Mouse (Mus musculus) brown adipose tissue, adult 24 weeks (tissue): ENCODE data around the gene Cacna2d2. TPM values are rescaled to one million over a fixed set of nuclear protein-coding genes. Genes with fewer than 3 reads are reported as not detected.

Experiments
- H3K27ac ChIP-seq: fragments of 200-500 bp; replicated peaks from 2 replicates; pipeline ENCODE4 v1.5.1; 2012; ENCODE audit warnings: low read depth, mild to moderate bottlenecking, low read length
- H3K4me1 ChIP-seq: fragments of 200-500 bp; 2 replicates; pipeline ENCODE4 v1.6.1; 2012; ENCODE audit warnings: low read length, mixed read lengths; ENCODE audit not compliant: control insufficient read depth, insufficient read depth, insufficient read length
- H3K4me3 ChIP-seq: fragments of 200-500 bp; 2 replicates; pipeline ENCODE4 v1.5.1; 2012; ENCODE audit warnings: low read depth, mild to moderate bottlenecking, low read length, moderate library complexity; ENCODE audit not compliant: insufficient read depth
- polyA plus RNA-seq: library from polyadenylated mRNA; stranded (reverse); fragments of >200 nt; gene quantifications from 2 replicates; pipeline ENCODE4 v1.2.4, GENCODE M21; 2012; ENCODE audit not compliant: missing spikeins, insufficient read depth, insufficient read length

Cacna2d2 gene
- polyA plus RNA-seq, 1 experiment = not detected

DNA sequence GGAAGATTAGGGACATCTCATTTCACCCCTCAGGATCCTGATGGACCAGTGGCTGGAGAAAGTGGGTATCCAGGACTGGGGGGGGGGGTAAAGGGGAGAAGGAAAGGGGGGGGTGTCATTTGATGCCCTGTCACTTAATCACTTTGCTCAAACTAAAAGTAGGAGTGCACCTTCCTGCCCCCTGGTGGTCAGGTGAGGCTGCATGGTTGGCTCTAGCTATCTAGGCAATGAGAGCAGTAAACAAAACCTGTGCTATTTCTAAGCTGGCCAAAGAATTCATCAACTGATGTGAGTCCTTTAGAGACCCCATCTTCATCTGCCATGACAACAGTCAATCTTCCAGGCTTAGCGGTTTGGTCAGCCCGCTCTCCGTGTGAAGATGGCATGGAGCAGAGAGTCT is 12.7 kb upstream of the Cacna2d2 start:
- Histone ChIP-seq H3K4me3 (no peak overlapping the region), H3K4me1 (no peaks in the 10 kb centered on the region), H3K27ac (no peak overlapping the region)

DNA sequence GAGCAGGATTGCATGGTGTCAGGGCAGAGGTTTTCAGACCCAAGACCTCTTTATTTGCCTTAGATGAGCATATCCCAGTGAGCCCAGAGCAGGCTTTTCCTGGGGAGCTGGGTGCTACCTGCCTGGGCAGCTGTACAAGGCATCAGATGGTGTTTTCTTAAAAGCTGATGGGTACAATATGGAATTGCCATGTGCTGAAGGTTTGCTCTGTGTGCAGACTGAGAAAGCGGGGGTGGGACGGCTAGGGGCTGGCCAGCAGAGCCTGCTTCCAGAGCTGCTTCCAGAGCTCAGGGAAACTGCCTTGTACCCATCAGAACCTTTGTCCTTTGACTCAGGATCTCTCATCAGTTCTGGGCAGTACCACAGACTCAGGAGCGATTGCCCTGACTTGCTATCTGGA is 11.7 kb upstream of the Cacna2d2 start:
- Histone ChIP-seq H3K4me1 (no peaks in the 10 kb centered on the region), H3K27ac (no peak overlapping the region), H3K4me3 (no peak overlapping the region)

- Histone ChIP-seq H3K4me3 (no peak overlapping the region), H3K4me1 (no peaks in the 10 kb centered on the region), H3K27ac (no peak overlapping the region)
These were observed 11.1 kb upstream of the Cacna2d2 start for GRCm38 (mm10) chr9:107388263-107388662.

- no peak overlapping the region for H3K27ac ChIP-seq
- no peaks in the 10 kb centered on the region for H3K4me1 ChIP-seq
- H3K4me3 ChIP-seq = no peak overlapping the region
These were observed 3.0 kb upstream of the Cacna2d2 start for GRCm38 (mm10) chr9:107396397-107396796.

DNA sequence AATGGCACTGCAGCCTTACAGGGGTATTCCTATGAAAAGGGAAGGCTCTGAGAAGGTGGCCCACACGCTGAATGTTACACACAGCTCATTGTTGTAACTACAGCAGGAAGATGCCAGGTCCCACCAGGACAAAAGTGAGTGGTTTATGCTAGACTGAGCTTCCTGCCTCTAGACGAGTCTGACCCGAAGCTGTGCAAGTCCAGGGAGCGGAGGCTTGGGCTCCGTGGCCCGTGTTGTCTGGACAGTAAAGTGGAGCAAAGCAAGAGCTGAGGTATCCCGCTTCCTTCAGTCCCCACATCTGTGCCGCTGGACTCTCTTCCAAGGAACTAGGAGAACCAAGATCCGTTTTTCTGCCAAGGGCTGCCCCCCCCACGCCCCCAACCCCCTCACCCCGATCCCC is 444 bp upstream of the Cacna2d2 start:
- Histone ChIP-seq H3K4me1 (no peaks in the 10 kb centered on the region), H3K27ac (no peak overlapping the region), H3K4me3 (no peak overlapping the region)

DNA sequence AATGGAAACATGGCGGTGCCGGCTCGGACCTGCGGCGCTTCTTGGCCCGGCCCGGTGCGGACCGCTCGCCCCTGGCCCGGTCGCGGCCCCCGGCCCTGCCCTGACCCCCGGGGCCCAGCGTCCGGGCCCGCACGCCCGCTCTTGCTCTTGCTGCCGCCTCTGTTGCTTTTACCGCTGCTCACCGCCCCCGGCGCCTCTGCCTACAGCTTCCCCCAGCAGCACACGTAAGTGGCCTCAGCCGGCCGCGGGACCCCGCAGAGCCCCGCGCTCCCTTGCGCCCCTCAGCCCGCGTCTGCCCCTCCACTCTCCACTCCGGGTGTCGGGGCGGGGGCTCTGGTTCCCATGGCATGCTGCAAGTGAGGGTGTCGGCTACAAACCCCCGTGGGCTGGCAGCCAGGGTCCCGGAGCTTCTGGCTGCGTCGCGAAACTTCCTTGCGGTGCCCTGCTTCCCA is 674 bp downstream of the Cacna2d2 start:
- H3K27ac ChIP-seq = no peak overlapping the region
- no peaks in the 10 kb centered on the region for H3K4me1 ChIP-seq
- peak overlapping the region; percentile 52 for H3K4me3 ChIP-seq

- Histone ChIP-seq H3K27ac (no peak overlapping the region), H3K4me3 (peak overlapping the region; percentile 52), H3K4me1 (no peaks in the 10 kb centered on the region)
These were observed 1.4 kb downstream of the Cacna2d2 start for GRCm38 (mm10) chr9:107400666-107401285.

DNA sequence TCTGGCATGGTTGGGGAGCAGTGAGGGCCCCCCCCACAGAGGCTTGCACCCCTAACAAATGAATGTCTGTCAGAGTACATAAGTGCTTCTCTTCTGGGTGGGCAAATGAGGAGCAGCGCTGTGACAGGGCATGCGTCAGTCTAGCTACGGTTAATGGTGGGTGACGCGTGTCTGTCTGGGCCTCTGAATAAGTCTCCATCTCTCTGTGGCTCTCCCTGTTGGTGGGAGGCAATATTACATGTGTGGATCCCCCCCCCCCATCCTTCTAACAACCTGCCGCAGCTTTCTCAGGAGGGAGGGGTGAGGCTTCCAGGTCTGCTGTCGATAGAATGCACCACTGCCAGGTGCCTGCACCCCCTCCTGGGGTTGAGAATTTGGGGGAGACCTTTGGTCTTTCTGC is 3.7 kb downstream of the Cacna2d2 start:
- H3K4me3 ChIP-seq = no peak overlapping the region
- no peak overlapping the region for H3K27ac ChIP-seq
- no peaks in the 10 kb centered on the region for H3K4me1 ChIP-seq

GRCm38 (mm10) chr9:107409449-107409848 is 10.0 kb downstream of the Cacna2d2 start:
- no peak overlapping the region for H3K4me3 ChIP-seq
- H3K27ac ChIP-seq = no peak overlapping the region
- no peaks in the 10 kb centered on the region for H3K4me1 ChIP-seq

DNA sequence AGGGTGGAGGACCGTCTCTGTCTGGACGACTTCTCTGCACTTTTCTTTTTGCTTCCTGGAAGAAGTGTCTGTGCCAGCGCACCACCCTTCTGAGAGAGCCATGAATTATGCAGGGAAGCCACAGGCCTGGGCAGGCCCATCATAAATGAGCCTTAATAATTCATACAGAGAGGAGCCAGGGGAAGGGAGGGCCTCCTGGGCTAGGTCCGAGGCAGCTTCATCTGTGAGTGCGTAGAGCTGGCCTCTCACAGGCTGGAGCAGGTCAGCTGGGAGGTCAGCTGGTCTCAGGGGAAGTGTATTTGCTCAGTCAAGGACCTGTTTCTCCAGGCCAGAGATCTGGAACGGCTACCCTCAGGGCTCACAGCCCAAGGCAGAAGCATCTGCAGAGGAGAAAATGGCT is 17.7 kb downstream of the Cacna2d2 start:
- no peak overlapping the region for H3K27ac ChIP-seq

GRCm38 (mm10) chr9:107419491-107420244 is 20.3 kb downstream of the Cacna2d2 start:
- H3K4me3 ChIP-seq = no peak overlapping the region
- H3K27ac ChIP-seq = no peak overlapping the region
- no peaks in the 10 kb centered on the region for H3K4me1 ChIP-seq

More for the DNA sequence above, 17.7 kb downstream of the Cacna2d2 start:
- Histone ChIP-seq H3K4me1 (no peaks in the 10 kb centered on the region), H3K4me3 (no peak overlapping the region)

DNA sequence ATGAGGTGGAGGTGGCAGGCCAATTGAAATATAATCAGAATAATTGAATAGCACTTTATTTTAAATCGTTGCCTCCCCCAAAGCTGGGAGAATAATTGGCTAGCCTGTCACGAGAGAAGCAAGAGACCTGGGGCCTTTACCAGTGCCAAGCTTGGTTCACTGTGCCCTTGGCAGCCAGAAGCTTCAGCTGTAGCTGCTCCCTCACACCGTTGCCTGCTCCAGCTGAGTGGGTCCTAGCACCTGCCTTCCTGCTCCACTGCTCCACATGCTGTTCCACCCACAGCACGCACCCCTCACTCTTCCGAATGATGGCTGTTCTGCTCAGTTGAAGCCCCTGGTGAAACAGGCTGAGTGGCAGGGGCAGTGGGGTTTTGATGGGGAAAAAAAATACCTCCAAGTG is 21.5 kb downstream of the Cacna2d2 start:
- Histone ChIP-seq H3K27ac (no peak overlapping the region), H3K4me1 (no peaks in the 10 kb centered on the region), H3K4me3 (no peak overlapping the region)

GRCm38 (mm10) chr9:107422878-107423277 is 23.5 kb downstream of the Cacna2d2 start:
- no peak overlapping the region for H3K27ac ChIP-seq
- no peak overlapping the region for H3K4me3 ChIP-seq
- no peaks in the 10 kb centered on the region for H3K4me1 ChIP-seq

DNA sequence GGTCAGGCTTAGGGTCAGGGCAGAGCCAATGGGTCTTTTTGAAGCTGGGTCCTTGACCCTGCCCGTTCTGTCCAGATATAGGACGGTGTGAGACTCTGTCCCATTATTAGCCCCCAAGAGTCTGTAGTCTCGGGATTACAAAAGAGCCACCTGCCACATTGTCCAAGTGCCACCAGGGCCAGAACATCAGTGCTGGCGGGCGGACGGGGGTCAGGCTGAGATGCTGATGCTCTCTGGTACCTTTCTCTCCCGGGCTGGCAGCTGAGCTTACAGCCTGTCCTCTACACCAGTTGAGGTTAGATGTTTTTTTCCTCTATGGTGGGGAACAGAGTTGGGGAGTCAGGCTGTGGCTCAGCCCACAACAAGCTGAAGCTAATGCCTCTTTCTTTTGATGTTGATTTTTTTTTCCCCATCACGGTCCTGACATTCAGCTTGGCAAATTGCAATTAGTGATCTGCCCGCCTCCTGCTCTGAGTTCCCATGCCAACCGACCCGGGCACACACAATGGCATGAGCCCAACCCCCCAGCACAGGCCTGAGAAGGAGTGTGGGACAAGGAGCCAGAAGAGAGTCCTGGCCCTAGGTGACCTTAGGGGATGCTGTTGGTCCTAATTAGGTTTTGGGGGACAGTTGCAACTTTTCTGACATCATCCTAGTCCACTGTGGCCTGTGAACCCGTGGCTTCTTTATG is 25.2 kb downstream of the Cacna2d2 start:
- no peaks in the 10 kb centered on the region for H3K4me1 ChIP-seq
- no peak overlapping the region for H3K4me3 ChIP-seq
- no peak overlapping the region for H3K27ac ChIP-seq

- Histone ChIP-seq H3K4me3 (no peak overlapping the region), H3K4me1 (no peaks in the 10 kb centered on the region), H3K27ac (no peak overlapping the region)
These were observed 28.5 kb downstream of the Cacna2d2 start for GRCm38 (mm10) chr9:107427876-107428275.
